Mouse (Mus musculus) midbrain, embryonic 11.5 days (tissue): ENCODE data around the gene Scamp2. TPM values are rescaled to one million over a fixed set of nuclear protein-coding genes. Genes with fewer than 3 reads are reported as not detected.

Source experiments
- ATAC-seq: fragments of 200-750 bp; cut with Nextera tagmentation; 2 replicates; pipeline ENCODE4 v1.8.0; 2017; ENCODE audit warnings: moderate TSS enrichment, moderate library complexity; ENCODE audit not compliant: low FRiP score
- DNase-seq: peaks from one replicate; pipeline ENCODE4 v3.0.0; 2015; ENCODE audit warnings: low spot score; ENCODE audit errors: missing footprints
- H3K27ac ChIP-seq: fragments of 300-500 bp; sonication (generic); 2 replicates; pipeline ENCODE4 v1.5.1; 2014; ENCODE audit warnings: low read depth, low read length
- H3K27me3 ChIP-seq: fragments of 300-500 bp; sonication (generic); 2 replicates; pipeline ENCODE4 v1.6.1; 2014; ENCODE audit warnings: mild to moderate bottlenecking, low read length, moderate library complexity, mixed read lengths; ENCODE audit not compliant: control insufficient read depth, insufficient read depth
- H3K36me3 ChIP-seq: fragments of 300-500 bp; sonication (generic); 2 replicates; pipeline ENCODE4 v1.6.1; 2014; ENCODE audit warnings: mild to moderate bottlenecking, low read length, moderate library complexity, mixed read lengths; ENCODE audit not compliant: control insufficient read depth, insufficient read depth
- H3K4me1 ChIP-seq: fragments of 300-500 bp; sonication (generic); 2 replicates; pipeline ENCODE4 v1.6.1; 2014; ENCODE audit warnings: low read length; ENCODE audit not compliant: control insufficient read depth, insufficient read depth
- H3K4me2 ChIP-seq: fragments of 300-500 bp; sonication (generic); 2 replicates; pipeline ENCODE4 v1.6.1; 2014; ENCODE audit warnings: mild to moderate bottlenecking, moderate library complexity
- H3K4me3 ChIP-seq: fragments of 300-500 bp; sonication (generic); 2 replicates; pipeline ENCODE4 v1.5.1; 2014; ENCODE audit warnings: low read depth, low read length
- H3K9ac ChIP-seq: fragments of 300-500 bp; sonication (generic); 2 replicates; pipeline ENCODE4 v1.6.1; 2014; ENCODE audit warnings: low read length
- H3K9me3 ChIP-seq: fragments of 300-500 bp; sonication (generic); 2 replicates; pipeline ENCODE4 v1.6.1; 2016; ENCODE audit warnings: low read length; ENCODE audit not compliant: control insufficient read depth
- WGBS: fragments of 180-500 bp; shearing (Covaris S2); extraction: QIAGEN DNeasy Blood & Tissue Kit; methylation state at CpG from one replicate; pipeline ENCODE4 v1.1.7; 2014; 5-methylcytosine and 5-hydroxymethylcytosine counted together
- polyA plus RNA-seq: library from polyadenylated mRNA; unstranded; fragments of >200 nt; fragmentation: Nextera tagmentation; extraction: Ambion mirVana; gene quantifications from 2 replicates; pipeline ENCODE4 v1.2.1, GENCODE M21; 2014

The Scamp2 gene
- 58.2 and 62.6 TPM in 2 replicates for polyA plus RNA-seq

DNA sequence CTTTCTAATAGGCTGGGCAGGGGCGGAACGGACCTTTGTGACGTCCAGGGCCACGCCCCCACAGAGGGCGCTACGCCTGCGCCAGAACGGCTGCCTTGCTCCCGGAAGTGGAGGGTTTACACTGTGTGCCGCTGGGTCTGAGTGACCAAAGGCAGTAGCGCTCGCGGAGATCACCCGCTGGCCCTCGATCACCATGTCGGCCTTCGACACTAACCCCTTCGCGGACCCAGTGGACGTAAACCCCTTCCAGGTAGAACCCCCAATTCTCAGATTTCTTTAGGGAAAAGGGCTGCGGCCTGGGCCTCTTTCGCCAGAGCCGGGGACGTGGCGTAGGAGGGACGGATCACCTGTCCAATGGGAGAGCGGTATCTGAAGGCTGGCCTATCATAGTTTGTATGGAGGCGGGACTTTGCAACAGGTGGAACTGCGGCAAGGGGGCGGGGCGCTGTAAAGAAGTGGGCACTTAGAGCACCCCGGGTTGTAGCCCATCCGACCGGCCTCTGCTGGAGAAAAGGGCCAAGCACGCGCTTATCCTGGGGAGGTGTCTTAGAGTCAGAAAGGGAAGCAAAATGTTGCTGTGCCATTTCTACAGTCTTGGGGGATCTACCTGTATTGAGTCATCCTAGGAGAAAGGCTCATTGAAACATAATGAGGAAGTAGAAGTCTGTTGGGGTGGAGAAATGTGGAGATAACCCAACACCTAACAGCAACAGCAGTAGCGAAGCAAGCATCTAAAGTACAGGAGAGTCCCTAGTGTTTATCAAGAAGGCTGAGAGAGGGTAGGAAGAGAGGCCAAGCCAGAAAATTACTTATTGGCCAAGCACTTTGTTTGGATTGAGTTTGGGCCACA, at the start of gene Scamp2:
Gene Scamp2 (plus strand): TSS at position 83 of the 850 bp plus-strand sequence.
- Histone ChIP-seq H3K4me1 (peaks cover 8% of the 10 kb centered on the region), H3K4me2 (peak within 1 kb of the TSS; percentile 81), H3K4me3 (peak within 1 kb of the TSS; percentile 74), H3K9ac (peak within 1 kb of the TSS; percentile 79), H3K27me3 (no peaks in the 10 kb centered on the region), H3K36me3 (no peaks in the 10 kb centered on the region), H3K27ac (peak within 1 kb of the TSS; percentile 42; the same call in 1 of the 2 replicates), H3K9me3 (no peaks in the 10 kb centered on the region)
- ATAC-seq (peak; percentile 100), DNase-seq (peak; percentile 99)
- WGBS = 1% methylated on average over 37 of the region's 37 CpGs

DNA sequence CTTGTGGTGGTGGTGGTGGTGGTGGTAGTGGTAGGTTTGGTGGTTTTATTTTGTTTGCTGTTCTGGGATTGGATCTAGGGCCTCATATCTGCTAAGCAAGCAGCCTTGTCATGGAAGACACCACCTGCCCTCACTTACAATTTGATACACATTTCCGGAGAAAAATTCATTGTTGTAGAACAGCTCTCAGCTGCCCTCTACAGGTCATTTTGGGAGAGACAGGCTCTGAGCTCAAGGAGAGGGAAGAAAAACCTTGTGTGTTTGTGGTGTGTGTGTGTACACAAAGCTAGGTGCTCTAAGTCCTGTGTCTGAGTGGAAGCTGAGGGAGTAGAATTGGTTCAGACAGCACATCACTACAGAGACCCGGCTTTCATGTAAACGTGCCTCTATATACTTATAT, 43.6 kb upstream of the Scamp2 start:
- no peaks in the 10 kb centered on the region for H3K36me3 ChIP-seq
- no peaks in the 10 kb centered on the region for H3K9me3 ChIP-seq
- H3K27ac ChIP-seq = no peak overlapping the region
- no peak overlapping the region for H3K4me3 ChIP-seq
- WGBS = 10% methylated on average over 3 of the region's 3 CpGs
- peaks cover 7% of the 10 kb centered on the region for H3K4me1 ChIP-seq
- no peaks in the 10 kb centered on the region for H3K27me3 ChIP-seq
- DNase-seq = peak; percentile 99
- no peak overlapping the region for H3K4me2 ChIP-seq
- ATAC-seq = no peak
- H3K9ac ChIP-seq = 0 out of 2 replicates have a peak overlapping the region, but pooled peaks have one; percentile 16

DNA sequence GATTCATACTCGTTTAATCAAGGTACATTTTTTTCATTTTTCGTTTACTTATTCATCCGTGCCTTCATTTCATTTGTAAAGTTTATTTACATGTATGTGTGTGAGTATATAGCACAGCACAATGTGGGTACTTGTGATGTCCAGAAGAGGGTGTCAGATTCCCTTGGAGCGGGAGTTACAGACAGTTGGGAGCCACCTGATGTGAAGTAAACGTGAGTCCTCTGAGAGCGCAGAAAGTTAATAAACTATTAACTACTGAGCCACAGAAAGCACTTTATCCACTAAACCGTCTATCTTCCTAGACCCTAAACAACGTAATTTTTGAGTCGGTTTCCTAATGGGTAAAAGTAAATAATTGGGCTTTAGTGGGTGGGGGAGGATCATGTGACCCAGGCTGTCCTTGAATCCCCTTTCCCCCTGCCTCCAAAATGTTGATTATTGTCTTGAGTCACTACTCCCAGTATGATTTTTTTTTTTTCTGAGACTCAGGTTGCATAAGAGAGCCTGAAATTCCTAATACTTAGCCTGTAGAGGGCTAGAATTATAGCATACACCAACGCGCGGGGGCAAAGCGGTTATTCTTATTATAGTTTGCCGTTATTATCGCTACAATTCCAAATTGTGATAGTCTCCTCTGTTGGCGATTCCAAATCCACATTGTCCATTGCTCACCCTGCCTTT, 40.2 kb upstream of the Scamp2 start:
- WGBS = 26% methylated on average over 16 of the region's 16 CpGs
- H3K27ac ChIP-seq = no peak overlapping the region

DNA sequence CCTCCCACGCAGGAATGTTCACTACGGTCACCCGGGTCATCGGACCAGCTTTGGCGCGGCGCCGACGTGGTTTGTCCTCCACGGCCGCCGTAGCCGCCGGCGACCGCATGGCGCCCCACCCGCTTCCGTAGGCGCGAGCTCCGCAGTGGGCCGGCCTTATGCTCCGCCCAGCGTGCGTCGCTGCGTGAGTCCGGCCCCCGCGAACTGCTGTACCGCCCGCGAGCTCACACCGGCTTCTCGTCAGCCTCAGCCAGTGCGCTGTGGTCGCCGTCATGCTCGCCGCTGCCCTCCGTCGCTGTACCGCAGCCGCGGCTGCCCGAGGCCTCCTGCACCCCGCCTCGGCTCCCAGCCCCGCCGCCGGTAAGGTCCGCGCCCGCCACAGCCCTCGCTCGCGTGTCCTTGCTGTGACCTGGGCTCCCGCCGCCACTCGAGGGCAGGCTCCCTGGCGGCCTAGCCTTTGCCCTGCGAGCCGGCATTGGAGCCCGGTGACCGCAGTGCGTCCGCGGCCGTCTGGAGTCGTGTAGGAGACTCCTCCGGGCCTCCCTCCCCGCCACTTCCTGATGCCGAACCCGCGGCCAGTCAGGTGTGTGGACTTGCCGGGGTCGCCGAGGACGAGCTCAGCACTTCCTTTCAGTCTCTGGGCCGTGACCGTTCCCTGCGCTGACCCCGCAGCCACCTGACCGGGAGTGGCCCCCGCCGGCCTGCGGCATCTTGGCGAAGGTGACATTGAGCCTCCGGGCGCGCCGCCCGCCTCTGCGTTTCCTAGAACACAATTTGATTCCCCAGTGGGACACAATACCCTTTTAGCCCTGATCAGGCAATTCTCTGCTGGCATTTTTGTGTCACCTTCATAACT, 39.5 kb upstream of the Scamp2 start, which contains the start of gene Cox5a:
Gene Cox5a (plus strand): TSS at position 219 of the 856 bp plus-strand sequence.
- DNase-seq (peak; percentile 99), ATAC-seq (peak; percentile 96)
- Histone ChIP-seq H3K9ac (peak within 1 kb of the TSS; percentile 95), H3K4me2 (peak within 1 kb of the TSS; percentile 82), H3K9me3 (no peaks in the 10 kb centered on the region), H3K36me3 (no peaks in the 10 kb centered on the region), H3K4me1 (peaks cover 13% of the 10 kb centered on the region), H3K27me3 (no peaks in the 10 kb centered on the region), H3K27ac (peak within 1 kb of the TSS; percentile 73), H3K4me3 (peak within 1 kb of the TSS; percentile 94)
- under 1% methylated on average over 94 of the region's 95 CpGs for WGBS

More for the DNA sequence above, 40.2 kb upstream of the Scamp2 start:
- DNase-seq (no peak), ATAC-seq (peak; percentile 34; the same call in 1 of the 2 replicates)
- peak overlapping the region; percentile 94 for H3K4me3 ChIP-seq
- H3K9me3 ChIP-seq = no peaks in the 10 kb centered on the region
- peak overlapping the region; percentile 56 for H3K4me2 ChIP-seq
- peaks cover 13% of the 10 kb centered on the region for H3K4me1 ChIP-seq
- H3K9ac ChIP-seq = peak overlapping the region; percentile 95
- no peaks in the 10 kb centered on the region for H3K36me3 ChIP-seq
- H3K27me3 ChIP-seq = no peaks in the 10 kb centered on the region

DNA sequence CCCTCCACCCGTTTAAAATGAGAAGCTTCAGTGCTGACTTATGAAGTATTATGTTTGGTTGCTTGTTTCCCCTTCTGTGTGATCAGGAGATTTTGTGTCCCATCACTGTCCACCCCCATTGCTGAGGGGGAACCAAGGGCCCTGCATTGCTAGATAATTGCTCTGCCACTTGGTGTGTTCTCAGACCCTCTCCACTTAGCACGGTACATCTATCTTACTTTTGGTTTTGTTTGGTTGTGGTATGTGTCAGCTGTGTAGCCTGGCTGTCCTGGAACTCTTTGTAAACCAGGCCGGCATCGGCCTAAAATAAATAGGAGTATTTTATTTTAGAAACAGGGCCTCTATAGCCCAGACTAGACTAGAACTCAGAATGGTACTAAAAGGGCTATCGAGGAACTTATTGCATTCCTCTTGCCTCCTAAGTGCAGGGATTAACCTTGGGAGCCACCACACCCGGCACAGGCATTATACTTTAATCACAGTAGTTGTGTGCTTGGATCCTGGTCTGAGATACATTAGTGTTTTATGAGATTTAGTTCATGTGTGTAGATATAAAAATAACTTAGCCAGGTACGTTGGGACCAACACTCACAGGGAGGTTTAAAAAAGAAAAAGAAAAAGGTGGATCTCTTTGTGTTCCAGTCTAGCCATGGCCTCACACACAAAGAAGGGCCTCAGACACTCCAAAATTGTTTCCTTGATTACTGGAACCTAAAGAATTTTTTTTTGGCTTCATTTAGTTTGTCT, 38.5 kb upstream of the Scamp2 start:
- no peaks in the 10 kb centered on the region for H3K9me3 ChIP-seq
- H3K4me2 ChIP-seq = peak overlapping the region; percentile 82
- peak overlapping the region; percentile 94 for H3K4me3 ChIP-seq
- H3K36me3 ChIP-seq = no peaks in the 10 kb centered on the region
- H3K4me1 ChIP-seq = peaks cover 12% of the 10 kb centered on the region
- DNase-seq (no peak), ATAC-seq (no peak)
- no peak overlapping the region for H3K27ac ChIP-seq
- WGBS = 44% methylated on average over 7 of the region's 7 CpGs
- H3K27me3 ChIP-seq = no peaks in the 10 kb centered on the region
- peak overlapping the region; percentile 95 for H3K9ac ChIP-seq

DNA sequence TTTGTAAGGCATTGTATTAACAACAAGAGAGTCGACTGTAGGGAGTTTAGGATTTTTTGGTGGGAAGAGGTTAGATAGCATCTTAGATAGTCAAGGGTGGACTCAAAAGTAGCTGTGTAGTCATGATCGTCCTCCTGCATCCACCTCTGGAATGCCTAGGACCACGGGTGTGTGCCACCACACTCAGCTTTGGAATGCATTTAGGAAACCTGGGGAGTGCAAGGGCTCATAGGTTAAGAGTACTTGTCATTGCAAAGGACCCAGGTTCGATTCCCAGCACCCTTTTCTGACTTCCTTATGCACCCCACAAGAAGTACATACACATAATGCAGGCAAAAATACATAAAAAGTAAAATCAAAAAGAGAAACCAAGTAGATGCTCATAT, 37.9 kb upstream of the Scamp2 start:
- peak overlapping the region; percentile 82 for H3K4me2 ChIP-seq
- no peaks in the 10 kb centered on the region for H3K36me3 ChIP-seq
- ATAC-seq (no peak), DNase-seq (no peak)
- H3K27ac ChIP-seq = no peak overlapping the region
- H3K4me3 ChIP-seq = peak overlapping the region; percentile 94; the same call in 1 of the 2 replicates
- H3K4me1 ChIP-seq = peaks cover 11% of the 10 kb centered on the region
- no peaks in the 10 kb centered on the region for H3K27me3 ChIP-seq
- no peaks in the 10 kb centered on the region for H3K9me3 ChIP-seq
- peak overlapping the region; percentile 95 for H3K9ac ChIP-seq
- WGBS = 80% methylated on average over 4 of the region's 4 CpGs

DNA sequence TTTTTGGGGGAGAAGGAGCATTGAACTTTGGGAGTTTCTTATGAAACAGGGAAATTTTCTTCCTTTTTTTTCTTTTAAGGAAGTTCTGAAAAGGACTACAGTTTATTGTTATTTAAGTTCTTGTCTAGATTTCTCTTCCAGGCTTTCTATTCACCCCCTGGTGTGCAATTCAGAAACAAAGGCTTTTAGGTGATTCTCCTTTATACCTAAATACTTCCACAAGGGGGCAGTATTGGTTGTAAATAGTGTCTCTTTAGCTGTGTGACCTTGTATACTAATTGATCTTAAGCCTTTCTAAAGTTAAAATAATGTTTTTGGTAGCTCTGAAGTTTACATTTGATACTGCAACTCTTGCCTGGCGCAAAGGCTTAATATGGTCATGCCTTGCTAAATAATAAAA, 37.0 kb upstream of the Scamp2 start:
- no peak for ATAC-seq
- no peak overlapping the region for H3K4me2 ChIP-seq
- no peaks in the 10 kb centered on the region for H3K27me3 ChIP-seq
- WGBS = 93% methylated on average over 1 of the region's 1 CpGs
- no peak overlapping the region for H3K4me3 ChIP-seq
- peaks cover 11% of the 10 kb centered on the region for H3K4me1 ChIP-seq
- H3K36me3 ChIP-seq = no peaks in the 10 kb centered on the region
- H3K27ac ChIP-seq = no peak overlapping the region
- H3K9me3 ChIP-seq = no peaks in the 10 kb centered on the region
- peak; percentile 89 for DNase-seq
- no peak overlapping the region for H3K9ac ChIP-seq

GRCm38 (mm10) chr9:57524439-57524838, 36.3 kb upstream of the Scamp2 start:
- H3K4me1 ChIP-seq = peaks cover 11% of the 10 kb centered on the region
- H3K27ac ChIP-seq = no peak overlapping the region
- ATAC-seq (no peak), DNase-seq (no peak)
- H3K4me3 ChIP-seq = no peak overlapping the region
- H3K36me3 ChIP-seq = peaks cover 2% of the 10 kb centered on the region; the same call in 1 of the 2 replicates
- no peaks in the 10 kb centered on the region for H3K9me3 ChIP-seq
- no peaks in the 10 kb centered on the region for H3K27me3 ChIP-seq
- no peak overlapping the region for H3K9ac ChIP-seq
- no peak overlapping the region for H3K4me2 ChIP-seq
